Mouse (Mus musculus) small intestine, adult 2 months (tissue): ENCODE data around the gene Hoxb4. TPM values are rescaled to one million over a fixed set of nuclear protein-coding genes. Genes with fewer than 3 reads are reported as not detected.
A peak's percentile ranks its signal among the peaks of the same experiment; 100 is the strongest.

Experiments
- H3K27ac ChIP-seq: fragments of 200-500 bp; 2 replicates; pipeline ENCODE4 v1.5.1; 2012; ENCODE audit warnings: low read depth, low read length, control low read depth, inconsistent platforms; ENCODE audit not compliant: insufficient read depth
- H3K27me3 ChIP-seq: fragments of 200-500 bp; 2 replicates; pipeline ENCODE4 v1.6.1; 2012; ENCODE audit warnings: mild to moderate bottlenecking, moderate library complexity, low read length, inconsistent platforms; ENCODE audit not compliant: control insufficient read depth, insufficient read depth
- H3K36me3 ChIP-seq: fragments of 200-500 bp; 2 replicates; pipeline ENCODE4 v1.6.1; 2012; ENCODE audit warnings: mild to moderate bottlenecking, low read length, control low read depth, inconsistent platforms; ENCODE audit not compliant: control insufficient read depth, insufficient read depth
- H3K4me1 ChIP-seq: fragments of 200-500 bp; 2 replicates; pipeline ENCODE4 v1.6.1; 2012; ENCODE audit warnings: low read length, inconsistent platforms, mixed read lengths; ENCODE audit not compliant: control insufficient read depth, insufficient read depth, insufficient read length
- H3K4me3 ChIP-seq: fragments of 200-500 bp; 2 replicates; pipeline ENCODE4 v1.5.1; 2012; ENCODE audit warnings: low read depth, mild to moderate bottlenecking, control low read depth, inconsistent platforms, low read length, moderate library complexity
- CTCF ChIP-seq: fragments of 200-500 bp; IDR thresholded peaks from 2 replicates; pipeline ENCODE4 v1.5.1; 2012; ENCODE audit warnings: low read depth, mild to moderate bottlenecking, control low read depth, inconsistent platforms, low read length, moderate library complexity, mixed read lengths; ENCODE audit not compliant: insufficient replicate concordance, insufficient read length; ENCODE audit errors: extremely low read depth
- POLR2A ChIP-seq: fragments of 200-500 bp; IDR thresholded peaks from 2 replicates; pipeline ENCODE4 v1.6.1; 2012; ENCODE audit warnings: low read depth, mild to moderate bottlenecking, control low read depth, inconsistent platforms, low read length, moderate library complexity
- WGBS: fragments of 180-500 bp; shearing (Covaris S2); methylation state at CpG from one replicate; pipeline ENCODE4 v1.1.7; 2018; 5-methylcytosine and 5-hydroxymethylcytosine counted together
- polyA plus RNA-seq: library from polyadenylated mRNA; depleted of rRNA; stranded (reverse); fragments of >200 nt; gene quantifications from 2 replicates; pipeline ENCODE4 v1.2.3, GENCODE M21; 2012

Hoxb4 gene
- polyA plus RNA-seq, 1 experiment = 2.9 TPM

DNA sequence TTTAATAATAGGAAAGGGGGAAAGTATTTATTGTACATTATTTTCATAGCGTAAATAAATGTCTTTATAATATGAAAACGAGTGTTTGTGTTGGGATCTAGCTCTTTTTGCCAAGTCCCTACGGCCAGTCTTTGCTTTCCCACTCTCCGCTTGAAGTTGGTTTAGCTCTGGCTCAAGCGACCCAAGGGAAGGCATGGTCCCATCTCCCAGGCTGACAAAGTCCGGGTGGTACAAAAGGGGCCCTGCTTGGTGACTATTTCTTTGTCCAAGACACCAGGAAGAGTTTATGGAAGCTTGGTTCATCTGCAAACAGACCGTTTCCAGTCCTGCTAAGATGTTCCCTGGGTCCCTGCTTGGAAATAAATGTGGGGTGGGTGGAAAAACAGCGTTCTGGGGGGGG, 35.9 kb downstream of the Hoxb4 start:
- H3K4me1 ChIP-seq = no peaks in the 10 kb centered on the region
- WGBS = 51% methylated on average over 8 of the region's 8 CpGs
- H3K4me3 ChIP-seq = peak overlapping the region; percentile 54
- peak overlapping the region; percentile 71; the same call in 1 of the 2 replicates for H3K27ac ChIP-seq
- no peaks in the 10 kb centered on the region; the same call in 1 of the 2 replicates for H3K36me3 ChIP-seq
- TF ChIP-seq CTCF (no peak), POLR2A (no peak)
- peaks cover 38% of the 10 kb centered on the region for H3K27me3 ChIP-seq

DNA sequence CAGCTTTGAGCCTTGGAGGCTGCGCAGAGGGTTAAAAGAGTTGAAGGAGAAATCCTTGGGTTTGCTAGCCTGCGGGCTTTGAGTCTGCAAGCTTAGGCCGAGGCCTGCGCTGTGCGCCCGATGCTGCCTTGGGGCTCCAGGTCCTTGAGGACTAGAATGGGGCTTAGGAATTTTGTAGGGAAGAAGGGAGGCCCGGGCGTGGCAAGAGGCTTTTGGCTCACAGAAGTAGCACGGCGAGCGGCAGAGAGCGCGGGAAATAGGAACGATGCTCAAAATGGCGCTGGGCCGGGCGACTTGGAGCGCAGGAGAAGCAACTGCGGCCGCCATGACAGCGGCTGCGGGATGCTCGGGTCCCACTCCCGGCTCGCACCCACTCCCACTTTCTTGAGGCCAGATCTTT, 36.3 kb downstream of the Hoxb4 start:
- no peaks in the 10 kb centered on the region; the same call in 1 of the 2 replicates for H3K36me3 ChIP-seq
- WGBS = 12% methylated on average over 25 of the region's 25 CpGs
- peaks cover 40% of the 10 kb centered on the region for H3K27me3 ChIP-seq
- H3K27ac ChIP-seq = peak overlapping the region; percentile 71
- TF ChIP-seq POLR2A (no peak), CTCF (no peak)
- H3K4me3 ChIP-seq = peak overlapping the region; percentile 54
- no peaks in the 10 kb centered on the region for H3K4me1 ChIP-seq

DNA sequence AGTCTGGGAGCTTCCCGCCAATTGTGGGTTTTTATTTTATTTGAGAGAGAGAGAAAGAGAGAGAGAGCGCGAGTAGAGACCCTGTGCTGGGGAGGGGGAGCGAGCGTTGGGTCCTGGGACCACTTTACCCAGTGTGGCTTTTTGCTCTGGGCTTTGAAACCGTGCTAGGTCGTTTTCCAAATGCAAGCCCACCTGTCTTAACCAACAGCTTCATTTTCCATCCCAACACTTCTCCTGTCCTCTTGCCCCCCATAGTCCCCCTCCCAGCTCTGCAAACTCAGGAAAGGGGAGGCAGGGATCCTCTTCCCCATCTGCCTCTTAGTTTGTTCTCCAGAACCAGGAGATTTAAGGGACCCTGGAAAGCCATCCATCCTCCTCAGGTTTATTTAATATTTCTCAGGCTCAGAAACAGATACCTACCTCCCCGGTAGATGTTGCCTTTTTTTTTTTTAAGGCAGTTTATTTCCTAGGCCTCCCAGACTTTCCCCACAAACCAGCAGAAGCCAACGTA, 36.8 kb downstream of the Hoxb4 start:
- peak overlapping the region; percentile 54 for H3K4me3 ChIP-seq

DNA sequence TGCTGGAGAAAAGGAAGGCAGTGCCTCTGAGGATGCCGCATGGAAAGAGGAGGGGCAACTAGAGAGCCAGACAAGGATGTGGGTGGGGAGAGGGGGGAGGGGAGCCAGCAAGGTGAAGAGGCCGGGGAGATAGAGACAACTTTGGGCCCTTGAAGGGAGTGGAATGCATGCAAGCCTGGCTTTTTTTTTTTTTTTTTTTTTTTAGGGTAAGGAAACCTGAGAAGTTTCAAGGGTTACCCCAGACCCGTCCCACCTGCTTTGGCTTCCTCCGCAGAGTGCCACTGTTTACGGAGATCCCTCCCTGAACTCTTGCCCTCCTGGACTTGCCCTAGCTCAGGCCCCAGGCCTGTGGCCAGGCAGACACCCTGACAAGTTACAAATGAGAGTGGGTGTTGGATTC, 45.7 kb downstream of the Hoxb4 start:
- H3K4me1 ChIP-seq = no peaks in the 10 kb centered on the region
- WGBS = 20% methylated on average over 5 of the region's 5 CpGs
- H3K36me3 ChIP-seq = no peaks in the 10 kb centered on the region
- H3K27ac ChIP-seq = no peak overlapping the region
- H3K4me3 ChIP-seq = no peak overlapping the region
- no peak for TF ChIP-seq POLR2A
- no peak for TF ChIP-seq CTCF
- peaks cover 30% of the 10 kb centered on the region for H3K27me3 ChIP-seq

More for the DNA sequence above, 36.8 kb downstream of the Hoxb4 start:
- peaks cover 40% of the 10 kb centered on the region for H3K27me3 ChIP-seq
- H3K27ac ChIP-seq = peak overlapping the region; percentile 71; the same call in 1 of the 2 replicates
- no peaks in the 10 kb centered on the region; the same call in 1 of the 2 replicates for H3K36me3 ChIP-seq
- WGBS = 41% methylated on average over 9 of the region's 9 CpGs
- TF ChIP-seq CTCF (no peak), POLR2A (no peak)
- no peaks in the 10 kb centered on the region for H3K4me1 ChIP-seq

DNA sequence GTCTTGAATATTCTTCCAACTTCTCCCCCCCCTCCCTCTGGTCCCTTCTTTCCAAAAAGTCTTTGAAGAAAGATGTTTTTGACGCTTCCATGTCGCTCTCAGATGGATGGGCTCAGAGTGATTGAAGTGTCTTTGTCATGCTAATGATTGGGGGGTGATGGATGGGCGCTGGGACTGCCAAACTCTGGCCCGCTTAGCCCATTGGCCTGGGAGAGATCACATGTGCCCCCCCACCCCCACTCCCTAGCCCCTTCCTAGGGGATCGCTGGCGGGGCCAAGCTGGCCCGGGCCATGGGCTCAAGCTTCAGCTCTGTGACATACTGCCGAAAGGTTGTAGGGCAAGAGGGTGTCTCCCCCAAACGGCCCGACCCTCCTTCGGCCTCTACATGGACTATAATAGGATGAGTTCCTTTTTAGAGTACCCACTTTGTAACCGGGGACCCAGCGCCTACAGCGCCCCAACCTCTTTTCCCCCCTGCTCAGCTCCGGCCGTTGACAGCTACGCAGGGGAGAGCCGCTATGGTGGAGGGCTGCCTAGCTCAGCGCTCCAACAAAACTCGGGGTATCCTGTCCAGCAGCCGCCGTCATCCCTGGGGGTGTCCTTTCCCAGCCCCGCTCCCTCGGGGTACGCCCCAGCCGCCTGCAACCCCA, 47.5 kb downstream of the Hoxb4 start, which contains the start of gene Hoxb1:
Gene Hoxb1 (plus strand): TSS at position 312 of the 651 bp plus-strand sequence.
- TF ChIP-seq POLR2A = no peak
- TF ChIP-seq CTCF = no peak
- Histone ChIP-seq H3K27me3 (peaks cover 28% of the 10 kb centered on the region), H3K36me3 (no peaks in the 10 kb centered on the region), H3K4me1 (no peaks in the 10 kb centered on the region), H3K27ac (no peak within 1 kb of the TSS), H3K4me3 (no peak within 1 kb of the TSS)
- WGBS = 51% methylated on average over 26 of the region's 26 CpGs

DNA sequence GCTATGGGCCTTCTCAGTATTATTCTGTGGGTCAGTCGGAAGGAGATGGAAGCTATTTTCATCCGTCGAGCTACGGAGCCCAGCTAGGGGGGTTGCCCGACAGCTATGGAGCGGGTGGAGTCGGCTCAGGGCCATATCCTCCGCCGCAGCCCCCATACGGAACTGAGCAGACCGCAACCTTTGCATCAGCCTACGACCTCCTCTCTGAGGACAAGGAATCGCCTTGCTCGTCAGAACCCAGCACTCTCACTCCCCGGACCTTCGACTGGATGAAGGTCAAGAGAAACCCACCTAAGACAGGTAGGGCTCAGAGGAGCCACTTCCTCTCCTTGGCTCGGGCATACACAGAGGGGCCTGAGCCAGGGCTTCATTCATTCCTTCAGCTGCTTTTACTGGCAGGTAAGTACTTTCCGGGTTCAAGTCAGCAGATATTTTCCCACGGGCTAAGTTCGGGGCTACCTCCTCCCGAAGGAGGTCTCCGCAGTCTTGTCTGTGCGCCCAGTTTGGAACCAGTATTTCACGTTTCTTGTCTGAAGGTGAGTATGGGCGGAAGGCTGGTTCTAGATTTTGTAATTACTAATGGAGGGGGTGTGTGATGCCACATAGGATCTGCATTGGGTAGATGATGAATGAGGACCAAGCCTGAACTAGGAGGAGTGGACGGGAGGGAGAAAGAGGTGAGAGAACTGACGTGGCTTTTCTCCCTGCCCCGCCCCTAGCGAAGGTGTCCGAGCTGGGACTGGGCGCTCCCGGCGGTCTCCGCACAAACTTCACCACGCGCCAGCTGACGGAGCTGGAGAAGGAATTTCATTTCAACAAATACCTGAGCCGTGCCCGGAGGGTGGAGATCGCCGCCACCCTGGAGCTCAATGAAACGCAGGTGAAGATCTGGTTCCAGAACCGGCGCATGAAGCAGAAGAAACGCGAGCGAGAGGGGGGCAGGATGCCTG, 48.3 kb downstream of the Hoxb4 start:
- peaks cover 27% of the 10 kb centered on the region for H3K27me3 ChIP-seq
- no peak for TF ChIP-seq POLR2A
- no peak for TF ChIP-seq CTCF
- H3K36me3 ChIP-seq = no peaks in the 10 kb centered on the region
- H3K27ac ChIP-seq = no peak overlapping the region
- H3K4me1 ChIP-seq = no peaks in the 10 kb centered on the region
- no peak overlapping the region for H3K4me3 ChIP-seq
- WGBS = 18% methylated on average over 47 of the region's 47 CpGs
